Mouse (Mus musculus): ENCODE results near the gene Btn1a1. TPM values are rescaled to one million over a fixed set of nuclear protein-coding genes. Genes with fewer than 3 reads are reported as not detected.

Gene Btn1a1
- 0.17 TPM in 1 of 2 replicates, not detected in the other for polyA plus RNA-seq (2014; fragmentation: Nextera tagmentation; extraction: Ambion mirVana)

DNA sequence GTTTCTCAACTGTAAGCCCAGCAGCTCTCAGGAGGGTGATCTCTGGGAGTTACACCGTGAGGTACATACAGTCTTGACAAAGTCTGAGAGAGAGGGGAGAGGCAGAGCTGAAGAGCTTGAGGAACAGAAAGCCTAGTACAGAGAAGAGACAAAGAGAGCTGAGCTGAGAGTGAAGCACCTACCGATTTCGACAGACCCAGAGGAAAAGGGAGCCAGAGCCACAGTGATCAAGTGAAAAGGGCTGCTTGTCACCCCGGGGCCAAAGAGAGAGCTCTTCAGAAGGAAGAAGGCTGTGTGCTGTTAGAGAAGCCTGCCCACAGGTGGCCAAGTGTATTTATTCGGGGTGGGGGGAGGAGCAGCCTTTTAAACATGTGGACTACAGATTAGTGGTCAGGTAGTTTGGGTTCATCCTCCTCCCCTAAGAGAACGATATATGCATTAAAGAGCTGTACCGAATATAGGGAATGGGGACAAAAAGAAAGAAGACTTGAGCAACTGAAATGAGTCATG, at the start of gene Btn1a1:
TSS of gene Btn1a1 (minus strand) at position 302 of the 510 bp plus-strand sequence.
- Histone ChIP-seq H3K9ac (replicated peaks; ENCODE audit: low read depth, low read length) (peak within 1 kb of the TSS; percentile 1; the same call in 1 of the 2 replicates), H3K9me3 (ENCODE audit: control insufficient read depth, low read depth, low read length) (no peaks in the 10 kb centered on the region), H3K4me2 (replicated peaks; ENCODE audit: low read depth, low read length) (peak within 1 kb of the TSS; percentile 62), H3K27me3 (ENCODE audit: control insufficient read depth, insufficient read depth, low read length) (no peaks in the 10 kb centered on the region), H3K36me3 (ENCODE audit: control insufficient read depth, insufficient read depth, low read length) (no peaks in the 10 kb centered on the region), H3K27ac (ENCODE audit: low read length) (no peak within 1 kb of the TSS), H3K4me1 (ENCODE audit: control insufficient read depth, insufficient read depth, low read length) (0 out of 2 replicates have a peak, but pooled peaks cover 3% of the 10 kb centered on the region), H3K4me3 (ENCODE audit: low read depth, low read length) (peak within 1 kb of the TSS; percentile 56)
- WGBS = 0% methylated on average over 7 of the region's 7 CpGs
- ATAC-seq (ENCODE audit: insufficient number of reproducible peaks, insufficient read depth, low FRiP score, low read depth) = no peak

DNA sequence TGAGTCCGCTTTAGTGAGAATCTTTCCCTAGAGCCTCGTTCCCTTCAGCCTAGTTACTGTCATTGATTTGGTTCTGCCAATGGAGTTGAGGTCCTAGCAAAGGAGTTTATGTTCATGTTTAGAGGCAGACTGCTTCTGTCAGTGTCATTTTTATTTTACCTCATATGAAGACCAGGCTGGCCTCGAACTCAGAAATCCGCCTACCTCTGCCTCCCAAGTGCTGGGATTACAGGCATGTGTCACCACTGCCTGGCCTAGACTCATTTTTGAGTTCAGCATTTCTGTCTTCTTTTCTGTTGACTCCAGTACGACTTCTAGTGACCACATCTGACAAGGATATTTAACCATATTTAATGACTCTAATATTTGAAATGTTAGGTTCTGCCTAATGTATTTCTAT, 49.6 kb upstream of the Btn1a1 start:
- Histone ChIP-seq H3K27ac (ENCODE audit: low read length) (no peak overlapping the region), H3K4me3 (ENCODE audit: low read depth, low read length) (no peak overlapping the region), H3K9ac (replicated peaks; ENCODE audit: low read depth, low read length) (no peak overlapping the region), H3K4me2 (replicated peaks; ENCODE audit: low read depth, low read length) (no peak overlapping the region), H3K36me3 (ENCODE audit: control insufficient read depth, insufficient read depth, low read length) (no peaks in the 10 kb centered on the region), H3K27me3 (ENCODE audit: control insufficient read depth, insufficient read depth, low read length) (no peaks in the 10 kb centered on the region), H3K9me3 (ENCODE audit: control insufficient read depth, low read depth, low read length) (no peaks in the 10 kb centered on the region), H3K4me1 (ENCODE audit: control insufficient read depth, insufficient read depth, low read length) (peaks cover under 1% of the 10 kb centered on the region; the same call in 1 of the 2 replicates)
- ATAC-seq (ENCODE audit: insufficient number of reproducible peaks, insufficient read depth, low FRiP score, low read depth) = no peak
- WGBS = 75% methylated on average over 5 of the region's 5 CpGs

DNA sequence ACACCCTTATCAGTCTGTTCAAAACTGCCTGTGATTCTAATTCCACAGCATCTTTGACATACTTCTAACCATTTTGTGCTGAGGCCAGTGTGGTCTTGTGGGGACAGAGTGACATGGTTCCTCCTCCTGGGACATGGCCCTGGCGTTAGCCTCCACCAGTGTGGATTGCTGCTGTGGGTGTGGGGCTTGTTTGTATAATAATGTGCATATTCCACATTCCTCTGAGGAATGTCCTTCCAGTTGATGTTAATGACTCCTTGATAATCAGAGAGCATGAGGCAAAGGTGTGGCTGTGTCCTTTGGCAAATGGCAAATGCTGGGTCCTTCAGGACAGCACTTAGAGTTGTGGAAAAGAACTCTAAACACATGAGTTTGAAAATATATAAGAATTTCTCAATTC, 47.8 kb upstream of the Btn1a1 start:
- Histone ChIP-seq H3K9ac (replicated peaks; ENCODE audit: low read depth, low read length) (no peak overlapping the region), H3K36me3 (ENCODE audit: control insufficient read depth, insufficient read depth, low read length) (no peaks in the 10 kb centered on the region), H3K27ac (ENCODE audit: low read length) (no peak overlapping the region), H3K27me3 (ENCODE audit: control insufficient read depth, insufficient read depth, low read length) (no peaks in the 10 kb centered on the region), H3K4me3 (ENCODE audit: low read depth, low read length) (no peak overlapping the region), H3K9me3 (ENCODE audit: control insufficient read depth, low read depth, low read length) (no peaks in the 10 kb centered on the region), H3K4me1 (ENCODE audit: control insufficient read depth, insufficient read depth, low read length) (peaks cover 4% of the 10 kb centered on the region; the same call in 1 of the 2 replicates), H3K4me2 (replicated peaks; ENCODE audit: low read depth, low read length) (no peak overlapping the region)
- WGBS = 93% methylated on average over 1 of the region's 1 CpGs
- ATAC-seq (ENCODE audit: insufficient number of reproducible peaks, insufficient read depth, low FRiP score, low read depth) = no peak

DNA sequence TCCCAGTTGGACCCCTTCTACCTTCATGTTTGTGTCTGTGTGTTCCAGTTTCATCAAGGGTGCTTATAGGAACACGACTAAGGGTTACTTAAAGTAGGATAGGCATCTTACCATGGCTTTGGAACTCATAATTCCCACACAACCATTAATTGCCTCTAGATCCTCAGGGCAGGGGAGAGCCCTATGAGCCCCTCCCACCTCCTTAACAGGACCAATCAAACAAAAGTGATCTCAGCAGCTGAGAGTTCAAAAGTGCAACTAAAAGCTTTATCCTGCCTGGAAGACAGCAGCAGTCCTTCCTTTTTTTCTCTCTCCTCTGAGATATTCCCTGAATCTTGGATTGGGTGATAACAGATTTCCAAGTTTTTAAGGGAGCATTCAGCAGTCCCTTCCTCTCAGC, 44.4 kb upstream of the Btn1a1 start:
- H3K4me2 ChIP-seq (replicated peaks; ENCODE audit: low read depth, low read length) = no peak overlapping the region
- no peak overlapping the region for H3K27ac ChIP-seq (ENCODE audit: low read length)
- WGBS = 17% methylated on average over 1 of the region's 1 CpGs

DNA sequence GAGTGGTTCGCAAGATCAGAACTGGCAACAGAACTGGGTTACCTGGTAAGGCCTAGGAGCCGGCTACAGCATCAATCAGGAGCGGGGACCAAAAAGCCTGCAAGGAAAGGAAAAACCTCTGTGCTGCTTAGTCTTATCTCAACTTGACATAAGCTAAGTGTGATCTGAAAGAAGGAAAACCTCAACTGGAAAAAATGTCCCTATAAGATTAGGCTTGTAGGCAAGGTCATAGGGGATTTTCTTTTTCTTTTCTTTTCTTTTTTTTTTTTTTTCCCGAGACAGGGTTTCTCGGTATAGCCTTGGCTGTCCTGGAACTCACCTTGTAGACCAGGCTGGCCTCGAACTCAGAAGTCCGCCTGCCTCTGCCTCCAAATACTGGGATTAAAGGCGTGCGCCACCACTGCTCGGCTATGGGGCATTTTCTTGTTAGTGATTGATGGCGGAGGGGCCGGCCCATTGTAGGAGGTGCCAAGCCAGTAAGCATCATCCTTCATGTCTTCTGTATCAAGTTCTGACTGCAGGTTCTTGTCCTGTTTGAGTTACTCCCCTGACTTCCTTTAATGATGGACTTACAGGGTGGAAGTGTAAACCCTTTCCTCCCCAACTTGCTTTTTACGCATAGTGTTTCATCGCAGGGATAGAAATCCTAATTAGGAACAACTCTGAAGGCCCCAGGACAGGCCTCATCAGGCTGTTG, 41.3 kb upstream of the Btn1a1 start:
- ATAC-seq (ENCODE audit: insufficient number of reproducible peaks, insufficient read depth, low FRiP score, low read depth) = no peak
- WGBS = 38% methylated on average over 14 of the region's 14 CpGs
- Histone ChIP-seq H3K9ac (replicated peaks; ENCODE audit: low read depth, low read length) (no peak overlapping the region), H3K4me3 (ENCODE audit: low read depth, low read length) (peak overlapping the region; percentile 18; the same call in 1 of the 2 replicates), H3K4me1 (ENCODE audit: control insufficient read depth, insufficient read depth, low read length) (peaks cover 12% of the 10 kb centered on the region; the same call in 1 of the 2 replicates), H3K27me3 (ENCODE audit: control insufficient read depth, insufficient read depth, low read length) (no peaks in the 10 kb centered on the region), H3K4me2 (replicated peaks; ENCODE audit: low read depth, low read length) (no peak overlapping the region; the same call in 1 of the 2 replicates), H3K27ac (ENCODE audit: low read length) (no peak overlapping the region), H3K9me3 (ENCODE audit: control insufficient read depth, low read depth, low read length) (no peaks in the 10 kb centered on the region), H3K36me3 (ENCODE audit: control insufficient read depth, insufficient read depth, low read length) (no peaks in the 10 kb centered on the region)

More for the DNA sequence above, 44.4 kb upstream of the Btn1a1 start:
- no peak for ATAC-seq (ENCODE audit: insufficient number of reproducible peaks, insufficient read depth, low FRiP score, low read depth)
- Histone ChIP-seq H3K9me3 (ENCODE audit: control insufficient read depth, low read depth, low read length) (no peaks in the 10 kb centered on the region), H3K4me3 (ENCODE audit: low read depth, low read length) (no peak overlapping the region), H3K4me1 (ENCODE audit: control insufficient read depth, insufficient read depth, low read length) (peaks cover 9% of the 10 kb centered on the region; the same call in 1 of the 2 replicates), H3K9ac (replicated peaks; ENCODE audit: low read depth, low read length) (no peak overlapping the region), H3K27me3 (ENCODE audit: control insufficient read depth, insufficient read depth, low read length) (no peaks in the 10 kb centered on the region), H3K36me3 (ENCODE audit: control insufficient read depth, insufficient read depth, low read length) (no peaks in the 10 kb centered on the region)

DNA sequence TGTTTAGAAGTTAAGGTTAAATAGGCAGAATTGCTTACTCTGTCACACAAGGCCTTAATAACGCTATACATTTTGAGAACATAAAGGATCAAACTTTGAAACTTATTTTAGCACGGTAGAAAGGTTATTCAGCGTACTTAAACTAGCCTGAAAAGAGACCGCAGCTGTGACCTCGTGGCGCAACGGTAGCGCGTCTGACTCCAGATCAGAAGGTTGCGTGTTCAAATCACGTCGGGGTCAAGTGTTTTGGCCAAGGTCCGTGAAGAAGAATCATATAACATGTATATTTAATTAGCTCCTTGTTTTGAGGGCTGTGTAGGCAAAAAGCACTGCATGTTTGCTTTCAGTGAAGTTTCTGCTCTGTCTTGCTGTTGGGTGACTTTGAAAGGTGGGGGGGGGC, 40.6 kb upstream of the Btn1a1 start:
- H3K27ac ChIP-seq (ENCODE audit: low read length) = no peak overlapping the region
- no peaks in the 10 kb centered on the region for H3K36me3 ChIP-seq (ENCODE audit: control insufficient read depth, insufficient read depth, low read length)
- peak overlapping the region; percentile 31 for H3K4me2 ChIP-seq (replicated peaks; ENCODE audit: low read depth, low read length)
- H3K4me1 ChIP-seq (ENCODE audit: control insufficient read depth, insufficient read depth, low read length) = peaks cover 12% of the 10 kb centered on the region; the same call in 1 of the 2 replicates
- 18% methylated on average over 13 of the region's 13 CpGs for WGBS
- H3K9ac ChIP-seq (replicated peaks; ENCODE audit: low read depth, low read length) = no peak overlapping the region
- peak overlapping the region; percentile 18 for H3K4me3 ChIP-seq (ENCODE audit: low read depth, low read length)
- peak; percentile 56; the same call in 1 of the 2 replicates for ATAC-seq (ENCODE audit: insufficient number of reproducible peaks, insufficient read depth, low FRiP score, low read depth)
- H3K9me3 ChIP-seq (ENCODE audit: control insufficient read depth, low read depth, low read length) = no peaks in the 10 kb centered on the region
- no peaks in the 10 kb centered on the region for H3K27me3 ChIP-seq (ENCODE audit: control insufficient read depth, insufficient read depth, low read length)

DNA sequence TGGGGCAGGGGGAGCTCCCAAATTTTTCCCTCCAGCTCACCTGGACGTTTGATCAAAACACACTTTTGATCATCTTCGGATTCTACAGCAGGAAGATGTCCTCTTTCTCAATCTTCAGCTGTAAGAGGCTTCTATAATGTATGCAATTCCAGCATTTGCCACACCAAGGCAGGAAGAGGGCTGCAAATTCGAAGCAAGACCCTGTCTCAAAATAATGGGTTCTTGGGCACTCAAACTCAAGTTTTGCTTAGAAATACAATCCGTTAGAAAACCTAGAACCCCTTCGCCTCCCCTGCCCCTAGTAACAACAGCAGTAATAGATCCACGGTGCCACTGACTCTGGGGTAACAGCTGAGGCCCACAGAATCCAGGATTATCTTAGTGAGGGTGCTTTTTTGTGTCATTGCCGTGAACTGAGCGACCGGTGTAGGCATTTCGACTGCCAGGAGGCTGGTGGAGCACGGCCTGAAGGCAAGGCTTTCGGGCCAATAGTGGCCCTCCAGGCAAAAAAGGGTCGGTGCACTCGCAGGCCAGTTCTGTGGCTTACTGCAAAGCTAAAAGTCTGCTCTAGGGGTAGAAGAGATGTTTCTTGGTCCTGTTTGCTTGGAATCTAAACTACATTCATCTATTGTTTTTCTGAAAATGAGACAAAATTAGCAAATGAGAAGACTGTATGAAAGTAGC, 40.1 kb upstream of the Btn1a1 start:
- ATAC-seq (ENCODE audit: insufficient number of reproducible peaks, insufficient read depth, low FRiP score, low read depth) = 0 out of 2 replicates have a peak, but pooled peaks have one; percentile 24
- peaks cover 12% of the 10 kb centered on the region; the same call in 1 of the 2 replicates for H3K4me1 ChIP-seq (ENCODE audit: control insufficient read depth, insufficient read depth, low read length)
- H3K27me3 ChIP-seq (ENCODE audit: control insufficient read depth, insufficient read depth, low read length) = no peaks in the 10 kb centered on the region
- no peak overlapping the region for H3K27ac ChIP-seq (ENCODE audit: low read length)
- no peak overlapping the region for H3K9ac ChIP-seq (replicated peaks; ENCODE audit: low read depth, low read length)
- peak overlapping the region; percentile 18 for H3K4me3 ChIP-seq (ENCODE audit: low read depth, low read length)
- peak overlapping the region; percentile 31 for H3K4me2 ChIP-seq (replicated peaks; ENCODE audit: low read depth, low read length)
- no peaks in the 10 kb centered on the region for H3K36me3 ChIP-seq (ENCODE audit: control insufficient read depth, insufficient read depth, low read length)
- H3K9me3 ChIP-seq (ENCODE audit: control insufficient read depth, low read depth, low read length) = no peaks in the 10 kb centered on the region
- WGBS = 14% methylated on average over 14 of the region's 14 CpGs

DNA sequence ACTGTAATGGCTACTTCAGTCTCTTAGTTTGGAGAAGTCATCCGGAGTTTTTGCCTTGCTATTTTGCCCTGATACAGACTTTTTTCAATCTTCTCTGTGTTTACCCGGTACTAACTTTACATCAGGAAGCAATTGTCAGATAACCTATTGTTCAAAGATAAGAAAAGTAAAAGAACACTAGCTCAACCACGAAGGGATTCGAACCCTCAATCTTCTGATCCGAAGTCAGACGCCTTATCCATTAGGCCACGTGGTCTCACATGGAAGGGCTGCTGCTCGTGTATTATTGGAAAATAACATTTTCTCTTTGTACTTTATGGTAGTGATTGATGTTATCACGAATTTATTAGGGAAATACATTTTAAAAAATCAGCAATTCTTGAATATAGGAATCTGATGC, 38.1 kb upstream of the Btn1a1 start:
- Histone ChIP-seq H3K27me3 (ENCODE audit: control insufficient read depth, insufficient read depth, low read length) (no peaks in the 10 kb centered on the region), H3K9me3 (ENCODE audit: control insufficient read depth, low read depth, low read length) (no peaks in the 10 kb centered on the region), H3K4me1 (ENCODE audit: control insufficient read depth, insufficient read depth, low read length) (peaks cover 13% of the 10 kb centered on the region; the same call in 1 of the 2 replicates), H3K27ac (ENCODE audit: low read length) (no peak overlapping the region), H3K36me3 (ENCODE audit: control insufficient read depth, insufficient read depth, low read length) (no peaks in the 10 kb centered on the region), H3K4me3 (ENCODE audit: low read depth, low read length) (no peak overlapping the region), H3K9ac (replicated peaks; ENCODE audit: low read depth, low read length) (no peak overlapping the region), H3K4me2 (replicated peaks; ENCODE audit: low read depth, low read length) (peak overlapping the region; percentile 16; the same call in 1 of the 2 replicates)
- WGBS = 5% methylated on average over 9 of the region's 9 CpGs
- no peak for ATAC-seq (ENCODE audit: insufficient number of reproducible peaks, insufficient read depth, low FRiP score, low read depth)
